Mouse (Mus musculus) splenic B cell, adult 2 months (primary cell): ENCODE measurements around the gene Ccdc124.

Experiments used
- DNase-seq: peaks from one replicate; pipeline ENCODE4 v3.0.0-alpha.2; 2011; ENCODE audit warnings: low read depth, low spot score
- H3K27me3 ChIP-seq: 2 replicates; pipeline ENCODE4 v1.6.1; 2012; ENCODE audit warnings: mild to moderate bottlenecking, low read length, moderate library complexity, mixed read lengths; ENCODE audit not compliant: control insufficient read depth, poor library complexity, insufficient read depth, severe bottlenecking
- H3K36me3 ChIP-seq: 2 replicates; pipeline ENCODE4 v1.6.1; 2012; ENCODE audit warnings: mild to moderate bottlenecking, low read length, moderate library complexity, mixed read lengths; ENCODE audit not compliant: control insufficient read depth, poor library complexity, insufficient read depth, severe bottlenecking

The Ccdc124 gene

DNA sequence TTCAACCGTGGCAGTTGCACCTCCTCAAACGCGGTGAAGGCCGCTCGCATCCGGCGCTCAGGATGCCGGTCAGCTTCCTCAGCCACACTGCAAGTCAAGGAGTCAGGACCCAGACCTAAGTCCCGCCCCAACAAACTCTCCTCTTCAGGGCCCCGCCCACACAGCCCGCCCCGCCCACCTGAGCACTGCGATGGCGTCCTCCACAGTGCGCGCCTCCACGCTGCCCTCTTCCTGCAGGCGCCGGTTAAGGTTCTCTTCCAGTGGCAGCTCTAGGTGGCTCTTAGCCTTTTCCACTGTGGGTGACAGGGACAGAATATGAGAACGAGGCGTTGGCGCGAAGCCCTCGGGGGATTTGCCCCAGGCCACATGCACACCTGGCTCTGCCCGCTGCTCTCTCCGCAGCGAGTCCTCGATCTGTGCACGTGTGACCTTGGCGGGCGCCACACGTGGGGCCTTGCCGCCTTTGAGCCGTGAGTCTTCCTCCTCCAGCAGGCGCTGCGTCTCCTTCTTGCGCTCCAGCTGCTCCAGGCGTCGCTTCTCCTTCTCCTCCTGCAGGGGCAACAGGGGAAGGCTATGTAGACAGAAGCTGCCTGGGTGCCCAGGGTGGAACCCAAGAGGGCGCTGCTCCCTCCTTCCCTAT is 5.1 kb downstream of the Ccdc124 start:
- no peaks in the 10 kb centered on the region for H3K27me3 ChIP-seq
- peak; percentile 82 for DNase-seq
- H3K36me3 ChIP-seq = no peaks in the 10 kb centered on the region

DNA sequence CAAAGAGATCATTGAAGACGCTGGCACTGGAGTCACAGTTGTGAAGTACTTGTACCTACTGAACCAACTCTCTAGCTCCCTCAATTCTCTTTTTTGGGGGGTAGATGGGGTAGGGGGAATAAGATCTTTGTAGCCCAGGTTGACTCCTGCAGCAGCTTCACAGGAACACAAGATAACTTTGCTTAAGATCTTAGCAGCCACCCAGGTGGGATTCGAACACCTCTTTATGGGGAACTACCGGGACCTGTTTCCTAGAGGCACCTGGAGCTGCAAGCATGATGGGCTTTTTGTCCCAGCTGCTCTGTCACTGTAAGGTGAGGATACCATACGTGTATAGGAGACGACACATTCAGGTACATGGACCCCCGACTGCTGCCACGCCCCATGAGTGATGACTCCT is 7.2 kb downstream of the Ccdc124 start:
- DNase-seq = no peak
- Histone ChIP-seq H3K36me3 (no peaks in the 10 kb centered on the region), H3K27me3 (0 out of 2 replicates have a peak, but pooled peaks cover 1% of the 10 kb centered on the region)

DNA sequence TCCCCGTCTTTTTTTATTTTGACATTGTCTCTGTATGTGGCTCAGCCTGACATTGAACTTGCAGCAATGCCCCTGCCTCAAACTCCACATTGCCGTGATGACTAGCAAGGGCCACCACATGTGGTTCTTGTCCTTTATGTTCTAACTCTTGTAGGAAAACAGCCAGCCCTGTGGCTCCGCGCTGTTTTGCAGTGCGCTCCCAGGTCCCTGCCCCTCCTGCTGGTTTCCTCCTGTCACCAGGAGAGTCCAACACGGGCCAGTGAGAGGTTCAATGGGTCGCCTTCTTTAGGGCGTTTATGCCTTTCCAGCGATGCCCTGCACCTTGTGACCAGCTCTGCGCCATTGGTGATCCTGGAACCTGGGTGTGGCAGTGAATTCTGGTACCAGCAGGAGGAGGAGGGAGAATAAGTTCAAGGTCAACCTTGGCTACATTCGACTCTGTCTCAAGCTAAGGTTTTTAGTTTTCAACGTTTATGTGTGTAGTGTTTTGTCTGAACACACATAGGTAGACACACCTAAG is 7.7 kb downstream of the Ccdc124 start:
- no peak for DNase-seq
- Histone ChIP-seq H3K36me3 (no peaks in the 10 kb centered on the region), H3K27me3 (0 out of 2 replicates have a peak, but pooled peaks cover 1% of the 10 kb centered on the region)

DNA sequence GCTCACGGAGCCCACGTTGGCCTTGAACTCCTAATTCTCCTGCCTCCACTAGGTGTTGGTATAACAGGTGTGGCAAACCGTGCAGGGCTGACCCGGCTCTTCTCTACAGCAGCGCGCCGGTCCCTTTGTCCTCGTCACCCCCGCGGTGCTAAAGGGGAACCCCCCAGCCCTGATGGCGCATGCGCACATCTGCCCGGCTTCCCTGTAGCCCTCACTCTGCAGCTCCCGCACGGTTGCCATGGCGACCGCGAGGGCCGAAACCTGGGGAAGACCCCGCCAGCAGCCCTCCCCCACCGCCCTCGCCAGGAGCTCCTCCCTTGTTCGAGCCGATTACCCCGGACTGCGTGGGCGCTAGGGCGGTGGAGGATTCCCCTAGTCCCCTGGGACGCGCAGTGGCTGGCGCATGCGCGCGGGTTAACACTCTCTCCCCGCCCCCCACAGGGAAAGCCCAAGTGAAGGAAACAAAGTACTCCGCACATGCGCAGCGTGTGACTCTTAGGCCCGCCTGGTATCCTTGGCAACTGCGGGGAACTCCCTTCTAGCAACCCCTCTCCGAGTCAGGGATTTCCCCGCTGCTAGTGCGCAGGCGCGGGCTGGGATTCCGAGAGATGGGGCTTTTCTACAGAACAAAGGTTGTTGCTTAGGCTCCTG is 8.3 kb downstream of the Ccdc124 start:
- peak; percentile 100 for DNase-seq
- 0 out of 2 replicates have a peak, but pooled peaks cover 1% of the 10 kb centered on the region for H3K27me3 ChIP-seq
- no peaks in the 10 kb centered on the region for H3K36me3 ChIP-seq

DNA sequence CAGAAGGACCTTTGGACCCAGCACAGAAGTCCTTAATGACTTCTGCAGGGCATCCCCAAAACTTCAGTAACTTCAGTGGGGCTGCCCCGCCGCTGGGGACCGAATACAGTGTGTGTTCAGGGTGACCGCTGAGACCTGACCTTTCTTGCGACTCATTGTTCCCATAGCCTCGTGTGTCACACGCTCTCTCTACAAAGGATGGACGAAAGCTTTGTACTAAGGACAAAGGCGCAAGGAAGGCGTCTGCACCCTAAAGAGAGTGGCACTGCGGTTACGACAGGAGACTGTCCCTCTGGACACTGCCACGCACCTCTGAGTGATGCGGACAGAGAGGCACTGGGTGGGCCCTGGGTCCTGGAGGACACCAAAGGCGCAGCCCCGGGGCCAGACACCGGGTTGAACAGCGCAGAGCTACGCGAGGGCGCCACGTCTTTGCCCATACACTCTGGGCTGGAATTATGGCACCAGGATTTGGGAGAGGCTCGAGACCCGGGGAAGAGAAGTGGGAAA is 9.0 kb downstream of the Ccdc124 start:
- Histone ChIP-seq H3K27me3 (0 out of 2 replicates have a peak, but pooled peaks cover 1% of the 10 kb centered on the region), H3K36me3 (no peaks in the 10 kb centered on the region)
- DNase-seq = peak; percentile 48

DNA sequence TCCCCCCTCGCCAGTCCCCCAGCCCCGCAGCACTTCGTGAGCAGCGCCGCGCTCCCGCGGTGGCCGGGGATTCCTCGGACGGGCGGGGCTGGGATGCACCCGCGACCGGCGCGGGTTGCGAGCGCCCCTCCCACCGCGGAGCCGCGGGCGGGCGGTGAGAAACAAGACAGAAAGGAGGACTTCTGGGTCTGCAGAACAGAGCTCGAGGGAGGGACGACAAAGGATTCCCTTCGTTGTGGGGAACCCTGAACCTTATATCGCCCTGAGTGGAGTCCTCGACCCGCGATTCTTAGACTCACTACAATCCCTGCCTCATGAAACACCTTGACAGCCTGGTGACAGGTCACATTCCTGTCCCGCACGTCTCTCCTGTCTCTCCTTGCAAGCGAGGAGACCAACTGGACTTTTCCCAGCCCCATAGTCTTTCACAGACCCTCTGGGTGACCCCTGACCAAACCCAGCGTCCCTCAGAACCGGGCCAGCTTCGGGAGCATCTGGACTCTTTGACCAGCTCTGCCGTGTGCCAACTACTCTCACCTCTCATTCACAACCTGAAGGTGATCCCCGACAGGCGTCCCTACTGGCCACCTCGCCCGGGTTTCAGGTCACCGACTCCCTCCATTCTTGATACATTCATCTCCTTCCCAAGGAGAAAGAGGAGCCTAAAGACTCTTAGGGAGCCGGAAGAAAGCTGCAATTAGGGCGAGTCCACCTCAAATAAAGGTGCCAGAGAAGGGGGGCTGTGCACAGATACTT is 9.6 kb downstream of the Ccdc124 start:
- H3K27me3 ChIP-seq = 0 out of 2 replicates have a peak, but pooled peaks cover 1% of the 10 kb centered on the region
- H3K36me3 ChIP-seq = no peaks in the 10 kb centered on the region
- DNase-seq = peak; percentile 46

DNA sequence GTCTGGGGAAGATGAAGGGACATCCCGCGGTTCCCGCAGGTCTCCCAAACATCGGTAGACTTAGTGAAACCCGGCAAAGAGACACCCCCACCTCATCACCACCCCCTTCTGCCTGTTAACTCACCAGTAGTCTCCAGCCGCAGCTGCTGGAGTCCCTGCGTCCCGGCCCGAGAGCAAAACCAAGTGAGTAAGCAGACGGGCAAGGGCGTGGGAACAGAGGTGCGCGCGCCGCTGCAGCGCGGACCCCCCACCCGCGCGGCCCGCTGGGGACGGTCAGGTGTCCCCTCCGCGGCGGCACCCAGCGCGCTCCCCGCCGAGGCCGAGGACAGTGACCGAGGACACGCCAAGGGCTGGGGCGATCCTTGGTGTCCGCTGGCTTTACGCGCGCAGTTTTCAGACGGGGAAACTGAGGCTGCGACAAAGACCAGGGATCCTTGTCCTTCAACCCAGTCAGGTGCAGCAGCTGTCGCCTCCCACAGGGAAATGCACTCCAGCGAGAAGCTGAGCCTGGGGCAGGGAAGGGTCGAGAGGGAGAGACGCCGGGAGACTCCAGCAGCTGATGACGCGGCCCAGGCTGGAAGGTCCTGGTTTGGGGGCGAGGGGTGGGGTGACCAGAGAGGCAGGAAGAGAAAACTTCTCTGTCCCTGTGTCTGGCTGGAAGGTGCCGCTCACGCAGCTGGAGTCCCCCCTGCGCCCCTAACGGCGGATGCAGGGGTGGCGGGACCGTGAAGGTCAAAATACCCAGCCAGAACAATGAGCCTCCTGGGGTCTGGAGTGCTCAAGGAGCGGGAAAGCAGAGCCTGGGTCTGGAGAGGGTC is 10.7 kb downstream of the Ccdc124 start, which contains the start of gene Kcnn1:
Kcnn1 (minus strand) TSS at position 435 of the 818 bp plus-strand sequence.
- DNase-seq = peak; percentile 51
- 0 out of 2 replicates have a peak, but pooled peaks cover 1% of the 10 kb centered on the region for H3K27me3 ChIP-seq
- H3K36me3 ChIP-seq = no peaks in the 10 kb centered on the region

DNA sequence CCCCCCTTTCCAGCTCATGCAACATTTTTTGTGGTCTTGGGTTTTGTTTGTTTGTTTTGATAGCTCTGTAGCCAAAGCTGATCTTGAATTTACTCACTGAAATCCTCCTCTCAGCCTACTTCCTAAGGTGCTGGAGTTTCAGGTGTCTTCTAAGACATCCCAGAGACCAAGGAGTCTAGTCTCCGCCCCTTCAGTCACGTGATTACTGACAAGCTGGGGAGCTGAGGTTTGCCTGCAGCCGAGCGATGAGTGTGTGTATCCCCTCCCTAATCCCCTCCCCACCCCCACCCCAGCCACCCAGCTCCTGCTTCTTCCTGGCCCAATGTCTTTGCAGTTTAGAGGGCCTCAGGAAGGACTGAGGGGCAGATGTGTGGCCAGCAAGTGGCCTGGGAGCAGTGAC is 16.2 kb downstream of the Ccdc124 start:
- no peaks in the 10 kb centered on the region for H3K36me3 ChIP-seq
- H3K27me3 ChIP-seq = no peaks in the 10 kb centered on the region
- DNase-seq = no peak

DNA sequence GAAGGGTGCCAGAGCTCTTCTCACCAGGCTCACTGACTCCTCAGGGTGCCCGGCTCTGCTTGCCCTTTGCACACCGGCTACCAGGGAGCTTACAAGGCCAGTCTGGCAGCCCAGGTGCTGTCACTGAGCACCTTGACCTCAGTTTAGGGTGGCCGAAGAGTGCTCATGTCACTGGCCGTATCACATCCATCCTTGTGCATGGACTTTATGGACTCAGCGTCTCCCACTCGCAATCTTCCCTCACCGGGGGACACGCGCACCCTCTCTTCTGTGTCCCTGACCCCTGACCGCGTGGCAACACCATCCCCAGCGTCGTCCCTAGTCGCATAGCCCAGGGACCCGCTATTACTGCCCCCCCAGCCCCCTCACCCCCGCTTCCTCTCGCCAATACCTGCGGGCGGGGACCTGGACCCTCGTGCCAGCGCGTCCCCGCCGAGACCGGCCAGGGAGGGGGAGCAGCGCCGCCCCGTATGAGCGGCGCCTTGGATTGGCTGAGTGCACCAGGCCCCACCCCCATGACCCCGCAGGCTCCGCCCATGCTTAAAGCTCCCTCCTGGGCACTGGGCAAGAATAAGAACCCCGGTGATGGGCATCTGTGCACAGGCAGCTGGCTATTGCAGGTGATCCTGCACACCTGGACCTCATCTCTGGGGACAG is 17.1 kb downstream of the Ccdc124 start:
- no peak for DNase-seq
- Histone ChIP-seq H3K36me3 (no peaks in the 10 kb centered on the region), H3K27me3 (no peaks in the 10 kb centered on the region)

DNA sequence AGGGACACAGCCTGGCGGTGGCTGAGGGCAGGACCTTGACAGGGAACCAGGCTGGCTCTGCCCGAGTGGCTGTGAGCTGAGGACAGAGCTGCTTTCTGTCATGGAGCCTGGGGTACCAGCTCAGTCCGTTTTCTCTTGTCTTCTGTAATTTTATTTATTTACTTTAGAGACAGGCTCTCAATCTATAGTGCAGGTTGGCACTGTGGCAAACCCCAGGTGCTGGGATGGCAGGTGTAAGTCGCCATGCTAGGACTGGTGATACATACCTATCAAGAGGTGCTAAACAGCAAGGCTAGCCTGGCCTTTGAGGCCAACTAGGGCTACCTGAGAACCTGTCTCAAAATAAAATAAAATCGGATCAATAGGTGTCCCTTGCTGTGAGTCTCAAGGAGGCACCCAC is 17.7 kb downstream of the Ccdc124 start:
- no peaks in the 10 kb centered on the region for H3K36me3 ChIP-seq
- no peak for DNase-seq
- no peaks in the 10 kb centered on the region for H3K27me3 ChIP-seq

DNA sequence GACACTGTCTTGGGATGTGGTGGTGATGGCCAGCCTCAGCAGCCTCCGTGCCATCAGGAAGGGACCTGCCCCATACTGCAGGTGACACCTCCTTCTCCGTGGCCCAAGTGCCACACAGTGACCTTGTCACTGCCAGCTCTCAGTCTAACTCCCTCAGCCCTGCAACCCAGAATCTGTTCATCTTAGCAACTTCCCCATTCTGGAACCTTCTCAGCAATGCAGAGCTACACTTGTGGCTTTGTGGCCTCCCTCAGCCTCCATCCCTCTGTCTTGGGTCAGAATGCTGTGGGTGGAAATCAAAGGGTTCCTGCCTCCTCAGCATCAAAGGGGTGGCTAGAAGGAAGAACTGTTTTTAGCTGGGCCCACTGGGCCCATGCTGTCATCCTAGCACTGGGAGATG is 19.9 kb downstream of the Ccdc124 start:
- Histone ChIP-seq H3K36me3 (no peaks in the 10 kb centered on the region), H3K27me3 (no peaks in the 10 kb centered on the region)
- DNase-seq = peak; percentile 81

DNA sequence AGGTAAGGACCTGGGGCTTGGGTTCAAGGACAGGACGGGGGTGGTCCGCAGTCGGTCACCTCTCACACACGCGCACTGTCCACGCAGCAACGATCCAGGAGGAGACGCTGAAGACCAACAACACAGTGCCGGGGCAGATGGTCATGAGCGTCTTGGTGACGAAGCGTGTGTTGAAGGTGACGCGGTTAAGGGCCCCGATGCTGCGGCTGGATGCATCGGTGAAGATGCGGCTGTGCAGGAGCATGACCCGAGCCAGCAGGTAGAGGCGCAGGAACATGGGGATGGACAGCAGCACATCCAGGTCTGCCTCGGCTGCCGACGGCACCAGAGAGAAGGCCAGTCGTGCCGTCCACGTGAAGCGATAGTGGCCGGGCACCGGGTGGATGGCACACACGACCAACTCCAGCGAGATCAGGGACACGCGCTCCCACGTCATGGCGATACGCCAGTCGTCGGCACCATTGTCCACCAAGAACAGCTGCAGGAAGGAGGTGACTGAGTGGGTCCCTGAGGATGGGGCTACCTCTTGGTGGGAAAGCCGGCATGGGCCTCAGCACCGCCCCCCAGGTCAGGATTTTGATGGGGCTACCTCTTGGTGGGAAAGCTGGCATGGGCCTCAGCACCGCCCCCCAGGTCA is 21.0 kb downstream of the Ccdc124 start:
- H3K36me3 ChIP-seq = no peaks in the 10 kb centered on the region

DNA sequence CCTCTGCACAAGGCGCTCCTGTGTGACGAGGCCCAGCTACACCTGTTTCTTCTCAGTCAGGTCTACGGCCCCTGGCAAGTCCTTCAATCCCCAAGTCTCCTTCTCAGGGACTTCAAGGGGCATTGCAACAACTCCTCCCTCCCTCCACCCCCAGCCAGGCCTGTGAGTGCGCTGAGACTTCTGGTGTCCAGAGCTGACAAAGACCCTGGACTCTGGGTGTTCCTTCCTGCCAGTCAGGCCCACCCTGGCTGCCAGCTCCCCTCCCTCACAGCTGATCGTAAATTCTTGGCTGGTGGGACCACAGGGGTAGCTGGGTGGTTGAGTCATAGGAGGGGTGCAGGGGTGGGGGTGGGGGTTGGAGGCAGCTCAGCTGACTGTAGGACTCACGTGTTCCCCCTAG is 21.9 kb downstream of the Ccdc124 start:
- Histone ChIP-seq H3K36me3 (no peaks in the 10 kb centered on the region), H3K27me3 (no peaks in the 10 kb centered on the region)
- no peak for DNase-seq

More for the DNA sequence above, 21.0 kb downstream of the Ccdc124 start:
- H3K27me3 ChIP-seq = no peaks in the 10 kb centered on the region
- no peak for DNase-seq
